Mouse (Mus musculus) hindbrain, embryonic 11.5 days (tissue): ENCODE results near the gene Taf15. TPM values are rescaled to one million over a fixed set of nuclear protein-coding genes. Genes with fewer than 3 reads are reported as not detected.
A peak's percentile ranks its signal among the peaks of the same experiment; 100 is the strongest.

Experiments
- ATAC-seq: fragments of 200-750 bp; cut with Nextera tagmentation; 2 replicates; pipeline ENCODE4 v1.8.0; 2017; ENCODE audit warnings: mild to moderate bottlenecking, moderate TSS enrichment, moderate library complexity; ENCODE audit not compliant: low FRiP score
- DNase-seq: peaks from one replicate; pipeline ENCODE4 v3.0.0-alpha.2; 2015; ENCODE audit warnings: low spot score
- H3K27ac ChIP-seq: fragments of 300-500 bp; sonication (generic); 2 replicates; pipeline ENCODE4 v1.5.1; 2014; ENCODE audit warnings: mild to moderate bottlenecking, low read depth, low read length
- H3K27me3 ChIP-seq: fragments of 300-500 bp; sonication (generic); 2 replicates; pipeline ENCODE4 v1.6.1; 2014; ENCODE audit warnings: mild to moderate bottlenecking, low read length, moderate library complexity, mixed read lengths; ENCODE audit not compliant: control insufficient read depth, insufficient read depth
- H3K36me3 ChIP-seq: fragments of 300-500 bp; sonication (generic); 2 replicates; pipeline ENCODE4 v1.6.1; 2014; ENCODE audit warnings: mild to moderate bottlenecking, low read length, moderate library complexity, mixed read lengths; ENCODE audit not compliant: control insufficient read depth, insufficient read depth
- H3K4me1 ChIP-seq: fragments of 300-500 bp; sonication (generic); replicated peaks from 2 replicates; pipeline ENCODE4 v1.6.1; 2014; ENCODE audit warnings: low read length, mixed read lengths; ENCODE audit not compliant: control insufficient read depth, insufficient read depth
- H3K4me2 ChIP-seq: fragments of 300-500 bp; sonication (generic); replicated peaks from 2 replicates; pipeline ENCODE4 v1.6.1; 2014; ENCODE audit warnings: mild to moderate bottlenecking, low read depth, low read length
- H3K4me3 ChIP-seq: fragments of 300-500 bp; sonication (generic); 2 replicates; pipeline ENCODE4 v1.5.1; 2014; ENCODE audit warnings: low read depth, low read length
- H3K9ac ChIP-seq: fragments of 300-500 bp; sonication (generic); 2 replicates; pipeline ENCODE4 v1.6.1; 2014; ENCODE audit warnings: low read depth, low read length
- H3K9me3 ChIP-seq: fragments of 300-500 bp; sonication (generic); 2 replicates; pipeline ENCODE4 v1.6.1; 2016; ENCODE audit warnings: low read length; ENCODE audit not compliant: control insufficient read depth
- WGBS: fragments of 180-500 bp; shearing (Covaris S2); extraction: QIAGEN DNeasy Blood & Tissue Kit; methylation state at CpG from one replicate; pipeline ENCODE4 v1.1.7; 2014; 5-methylcytosine and 5-hydroxymethylcytosine counted together
- polyA plus RNA-seq: library from polyadenylated mRNA; unstranded; fragments of >200 nt; fragmentation: Nextera tagmentation; extraction: Ambion mirVana; gene quantifications from 2 replicates; pipeline ENCODE4 v1.2.1, GENCODE M21; 2014

The Taf15 gene
- polyA plus RNA-seq, 1 experiment from 2014 or later = 26.6 TPM

- no peak overlapping the region for H3K9ac ChIP-seq
- H3K4me1 ChIP-seq = no peaks in the 10 kb centered on the region
- H3K9me3 ChIP-seq = no peaks in the 10 kb centered on the region
- DNase-seq (no peak), ATAC-seq (no peak)
- no peak overlapping the region for H3K4me3 ChIP-seq
- peaks cover 3% of the 10 kb centered on the region; the same call in 1 of the 2 replicates for H3K27me3 ChIP-seq
- no peak overlapping the region for H3K4me2 ChIP-seq
- no peaks in the 10 kb centered on the region for H3K36me3 ChIP-seq
- H3K27ac ChIP-seq = no peak overlapping the region
- WGBS = 56% methylated on average over 1 of the region's 1 CpGs
Observed at GRCm38 (mm10) chr11:83450550-83450949, 22.3 kb upstream of the Taf15 start.

GRCm38 (mm10) chr11:83451281-83451680 lies 21.6 kb upstream of the Taf15 start:
- ATAC-seq (no peak), DNase-seq (no peak)
- Histone ChIP-seq H3K4me1 (no peaks in the 10 kb centered on the region), H3K9me3 (no peaks in the 10 kb centered on the region), H3K36me3 (no peaks in the 10 kb centered on the region), H3K27ac (no peak overlapping the region), H3K9ac (no peak overlapping the region), H3K4me2 (no peak overlapping the region), H3K27me3 (peaks cover under 1% of the 10 kb centered on the region; the same call in 1 of the 2 replicates), H3K4me3 (no peak overlapping the region)
- WGBS = 87% methylated on average over 10 of the region's 10 CpGs

- H3K9me3 ChIP-seq = no peaks in the 10 kb centered on the region
- no peaks in the 10 kb centered on the region for H3K36me3 ChIP-seq
- H3K9ac ChIP-seq = no peak overlapping the region
- DNase-seq = no peak
- H3K4me3 ChIP-seq = no peak overlapping the region
- H3K27me3 ChIP-seq = no peaks in the 10 kb centered on the region; the same call in 1 of the 2 replicates
- no peak for ATAC-seq
- WGBS = 34% methylated on average over 4 of the region's 4 CpGs
- no peak overlapping the region for H3K4me2 ChIP-seq
- H3K27ac ChIP-seq = no peak overlapping the region
- no peaks in the 10 kb centered on the region for H3K4me1 ChIP-seq
Observed at GRCm38 (mm10) chr11:83454548-83454947, 18.3 kb upstream of the Taf15 start.

GRCm38 (mm10) chr11:83455608-83456007 lies 17.3 kb upstream of the Taf15 start:
- Histone ChIP-seq H3K9ac (no peak overlapping the region), H3K9me3 (no peaks in the 10 kb centered on the region), H3K27ac (no peak overlapping the region), H3K4me3 (no peak overlapping the region), H3K36me3 (no peaks in the 10 kb centered on the region), H3K4me2 (no peak overlapping the region), H3K27me3 (no peaks in the 10 kb centered on the region; the same call in 1 of the 2 replicates), H3K4me1 (no peaks in the 10 kb centered on the region)
- no peak for DNase-seq
- ATAC-seq = no peak
- whole genome bisulfite sequencing = 85% methylated on average over 3 of the region's 3 CpGs

DNA sequence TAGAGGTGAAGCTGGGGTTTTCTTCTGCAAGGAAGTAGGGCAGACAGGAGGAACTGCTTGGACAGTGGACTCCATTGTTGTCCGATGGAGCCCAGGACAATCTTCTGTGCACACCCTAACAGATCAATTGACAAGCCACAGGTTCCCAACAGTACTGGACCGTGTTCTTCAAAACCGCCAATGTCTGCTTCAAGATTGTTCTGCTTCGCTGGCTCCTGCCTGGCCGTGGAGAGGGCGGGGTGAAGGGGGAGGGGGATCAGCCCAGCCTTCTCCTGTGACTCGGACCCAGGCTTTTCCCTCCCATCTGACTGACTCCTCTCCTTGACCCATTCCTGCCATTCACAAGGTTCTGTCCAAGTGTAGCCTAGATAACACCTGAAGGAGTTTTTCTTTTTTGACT lies 15.6 kb upstream of the Taf15 start:
- Histone ChIP-seq H3K27ac (no peak overlapping the region), H3K9me3 (no peaks in the 10 kb centered on the region), H3K36me3 (no peaks in the 10 kb centered on the region), H3K4me1 (no peaks in the 10 kb centered on the region; the same call in 1 of the 2 replicates), H3K27me3 (peaks cover 6% of the 10 kb centered on the region), H3K9ac (no peak overlapping the region), H3K4me2 (no peak overlapping the region), H3K4me3 (no peak overlapping the region)
- DNase-seq (no peak), ATAC-seq (no peak)
- WGBS = 39% methylated on average over 7 of the region's 7 CpGs

DNA sequence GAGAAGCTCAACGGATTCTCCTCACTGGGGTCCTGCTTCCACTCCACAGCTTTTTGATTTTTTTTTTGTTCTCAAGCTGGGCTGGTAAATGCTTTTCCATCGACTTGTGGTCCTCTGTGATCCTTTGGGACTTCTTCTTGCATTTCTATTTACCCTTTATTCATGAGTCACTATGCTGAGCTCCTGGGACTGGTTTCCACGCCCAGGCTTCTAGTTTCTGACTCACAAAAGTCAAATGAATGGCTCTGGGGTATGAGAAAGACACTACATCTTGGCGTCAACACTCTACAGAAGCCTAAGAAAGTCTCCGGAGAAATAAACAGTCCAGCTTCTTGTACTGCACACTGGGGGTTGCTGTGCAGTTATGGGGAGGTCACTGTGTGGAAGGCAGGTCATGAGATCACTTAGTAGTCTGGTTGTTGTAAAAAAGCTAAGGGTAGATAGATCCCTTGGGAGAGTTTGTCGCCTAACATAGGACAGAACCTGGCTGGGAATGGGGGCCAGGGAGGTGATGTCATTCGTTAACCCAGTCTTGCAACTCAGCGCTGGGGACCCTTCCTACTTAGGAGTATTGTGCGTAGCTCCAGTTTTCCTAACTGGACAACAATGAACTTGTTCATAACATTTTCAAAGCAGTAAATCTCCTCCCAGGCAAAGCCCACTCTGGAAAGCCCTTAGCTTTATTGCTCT lies 14.8 kb upstream of the Taf15 start:
- H3K4me3 ChIP-seq = no peak overlapping the region
- WGBS = 62% methylated on average over 9 of the region's 9 CpGs
- no peaks in the 10 kb centered on the region for H3K9me3 ChIP-seq
- H3K4me1 ChIP-seq = no peaks in the 10 kb centered on the region; the same call in 1 of the 2 replicates
- no peak overlapping the region for H3K9ac ChIP-seq
- H3K27ac ChIP-seq = no peak overlapping the region
- H3K27me3 ChIP-seq = peaks cover 9% of the 10 kb centered on the region
- no peak for DNase-seq
- no peak overlapping the region for H3K4me2 ChIP-seq
- no peak for ATAC-seq
- H3K36me3 ChIP-seq = no peaks in the 10 kb centered on the region

GRCm38 (mm10) chr11:83461462-83462027 lies 11.3 kb upstream of the Taf15 start:
- Histone ChIP-seq H3K27me3 (peaks cover 19% of the 10 kb centered on the region), H3K9me3 (no peaks in the 10 kb centered on the region), H3K4me2 (no peak overlapping the region), H3K27ac (no peak overlapping the region), H3K4me1 (no peaks in the 10 kb centered on the region; the same call in 1 of the 2 replicates), H3K4me3 (no peak overlapping the region), H3K9ac (no peak overlapping the region), H3K36me3 (no peaks in the 10 kb centered on the region)
- ATAC-seq (no peak), DNase-seq (no peak)
- WGBS = 76% methylated on average over 10 of the region's 10 CpGs

DNA sequence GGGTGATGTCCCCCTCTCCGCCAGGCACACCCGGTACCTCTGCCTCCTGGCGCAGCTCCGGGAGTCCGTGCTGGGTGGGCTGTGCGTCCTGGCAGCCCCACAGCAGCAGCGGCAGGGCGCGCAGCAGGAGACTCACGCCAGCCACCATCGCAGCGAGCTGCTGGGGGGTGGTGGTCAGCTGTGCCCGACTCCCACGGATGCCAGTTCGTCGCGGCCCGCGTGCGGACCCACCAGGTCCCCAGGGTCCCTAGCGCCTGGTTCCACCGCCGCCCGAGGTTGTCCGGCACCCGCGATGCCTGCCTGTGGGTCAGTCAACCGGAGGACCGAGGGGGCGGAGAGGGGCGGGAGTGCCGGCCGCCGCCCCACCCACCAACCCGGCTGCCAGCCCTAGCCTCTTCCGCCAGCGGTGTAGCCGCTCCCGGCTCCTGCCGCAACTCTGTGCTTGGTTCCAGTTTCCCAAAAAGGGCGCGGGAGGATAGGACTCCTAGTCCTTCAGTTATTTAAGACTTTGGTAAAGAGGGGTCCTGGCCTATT lies 10.1 kb upstream of the Taf15 start, which contains the start of gene Mmp28:
Gene Mmp28, minus strand, starts transcription at position 361 of the 534 bp plus-strand sequence.
- peak within 1 kb of the TSS; percentile 51 for H3K4me3 ChIP-seq
- peak within 1 kb of the TSS; percentile 44 for H3K9ac ChIP-seq
- WGBS = under 1% methylated on average over 42 of the region's 42 CpGs
- no peak within 1 kb of the TSS for H3K27ac ChIP-seq
- peak within 1 kb of the TSS; percentile 91 for H3K4me2 ChIP-seq
- no peaks in the 10 kb centered on the region for H3K36me3 ChIP-seq
- H3K27me3 ChIP-seq = peaks cover 19% of the 10 kb centered on the region
- no peaks in the 10 kb centered on the region for H3K9me3 ChIP-seq
- 0 out of 2 replicates have a peak, but pooled peaks have one; percentile 47 for ATAC-seq
- H3K4me1 ChIP-seq = no peaks in the 10 kb centered on the region; the same call in 1 of the 2 replicates
- DNase-seq = peak; percentile 61
